Mouse (Mus musculus): Measurements from ENCODE around the gene Grik3.

Grik3 gene

GRCm38 (mm10) chr4:125644581-125645568 is 154.4 kb downstream of the Grik3 start:
- no peak for DNase-seq (ENCODE audit: low spot score)

GRCm38 (mm10) chr4:125651676-125652246 is 161.3 kb downstream of the Grik3 start:
- DNase-seq (ENCODE audit: low spot score) = no peak

- DNase-seq (ENCODE audit: low spot score) = no peak
These were observed 165.5 kb downstream of the Grik3 start for GRCm38 (mm10) chr4:125656031-125656430.

- no peak for DNase-seq (ENCODE audit: low spot score)
These were observed 167.9 kb downstream of the Grik3 start for GRCm38 (mm10) chr4:125658376-125658775.

GRCm38 (mm10) chr4:125661982-125662381 is 171.5 kb downstream of the Grik3 start:
- no peak for DNase-seq (ENCODE audit: low spot score)

GRCm38 (mm10) chr4:125663262-125663661 is 172.8 kb downstream of the Grik3 start:
- DNase-seq (ENCODE audit: low spot score) = no peak

- DNase-seq (ENCODE audit: low spot score) = no peak
These were observed 175.5 kb downstream of the Grik3 start for GRCm38 (mm10) chr4:125665955-125666354.

- DNase-seq (ENCODE audit: low spot score) = no peak
These were observed 191.5 kb downstream of the Grik3 start for GRCm38 (mm10) chr4:125682007-125682406.

- DNase-seq (ENCODE audit: low spot score) = no peak
These were observed 196.6 kb downstream of the Grik3 start for GRCm38 (mm10) chr4:125687078-125687477.

- no peak for DNase-seq (ENCODE audit: low spot score)
These were observed 204.9 kb downstream of the Grik3 start for GRCm38 (mm10) chr4:125695431-125695830.

- DNase-seq (ENCODE audit: low spot score) = no peak
These were observed 205.9 kb downstream of the Grik3 start for GRCm38 (mm10) chr4:125696182-125696939.

GRCm38 (mm10) chr4:125697626-125698025 is 207.1 kb downstream of the Grik3 start:
- DNase-seq (ENCODE audit: low spot score) = no peak

- DNase-seq (ENCODE audit: low spot score) = no peak
These were observed 208.6 kb downstream of the Grik3 start for GRCm38 (mm10) chr4:125699056-125699455.

GRCm38 (mm10) chr4:125700331-125700730 is 209.8 kb downstream of the Grik3 start:
- no peak for DNase-seq (ENCODE audit: low spot score)

- DNase-seq (ENCODE audit: low spot score) = no peak
These were observed 212.3 kb downstream of the Grik3 start for GRCm38 (mm10) chr4:125702607-125703309.

GRCm38 (mm10) chr4:125703310-125703690 is 212.8 kb downstream of the Grik3 start:
- DNase-seq (ENCODE audit: low spot score) = no peak

GRCm38 (mm10) chr4:125705746-125706145 is 215.2 kb downstream of the Grik3 start:
- no peak for DNase-seq (ENCODE audit: low spot score)

GRCm38 (mm10) chr4:125709716-125710115 is 219.2 kb downstream of the Grik3 start:
- DNase-seq (ENCODE audit: low spot score) = no peak

GRCm38 (mm10) chr4:125717881-125718280 is 227.4 kb downstream of the Grik3 start:
- no peak for DNase-seq (ENCODE audit: low spot score)

- no peak for DNase-seq (ENCODE audit: low spot score)
These were observed 228.1 kb downstream of the Grik3 start for GRCm38 (mm10) chr4:125718429-125719140.

- DNase-seq (ENCODE audit: low spot score) = no peak
These were observed 235.7 kb downstream of the Grik3 start for GRCm38 (mm10) chr4:125726241-125726640.

Measured in T-cell, adult 2 months (primary cell).